Mouse (Mus musculus) neutrophil, adult 5-6 weeks (primary cell): ENCODE results near the gene Cyp4b1. TPM values are rescaled to one million over a fixed set of nuclear protein-coding genes. Genes with fewer than 3 reads are reported as not detected.
"Not testable (repeated sequence)": the region's sequence is repeated elsewhere in the genome, so short reads cannot be mapped to it uniquely, and the experiment has no call there.

Experiments
- ATAC-seq: fragments of 151-379, 151-347 bp; 2 replicates; pipeline ENCODE4 v1.8.0; 2017; ENCODE audit warnings: mild to moderate bottlenecking, moderate TSS enrichment; ENCODE audit not compliant: insufficient number of reproducible peaks, poor library complexity, low FRiP score, severe bottlenecking; ENCODE audit errors: extremely low read depth
- total RNA-seq: library from RNA; stranded (forward); fragments of 200-1000 nt; gene quantifications from 2 replicates; pipeline ENCODE4 v1.2.3, GENCODE M21; 2017

Gene Cyp4b1
- total RNA-seq = not detected in 2 replicates

DNA sequence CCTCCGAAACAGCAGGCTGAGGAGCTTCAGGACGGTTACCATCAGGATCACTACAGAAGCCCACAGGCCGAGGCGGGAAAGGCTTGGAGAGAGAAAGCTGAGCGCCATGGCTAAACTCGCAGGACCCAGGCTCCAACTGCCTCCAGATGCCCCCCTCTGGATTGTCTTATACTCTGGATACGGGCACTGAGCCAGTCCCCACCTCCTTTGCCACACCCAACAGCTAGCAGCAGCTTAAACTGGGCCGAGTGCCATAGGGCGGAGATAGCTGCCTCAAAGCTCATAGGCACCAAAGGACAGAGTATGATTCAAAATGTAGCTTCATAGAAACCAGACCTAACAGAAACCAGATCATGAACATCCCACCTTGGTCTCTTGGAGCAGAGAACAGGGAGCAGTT, at the start of gene Cyp4b1:
TSS of gene Cyp4b1 (minus strand) at position 144 of the 400 bp plus-strand sequence.
- no peak for ATAC-seq

DNA sequence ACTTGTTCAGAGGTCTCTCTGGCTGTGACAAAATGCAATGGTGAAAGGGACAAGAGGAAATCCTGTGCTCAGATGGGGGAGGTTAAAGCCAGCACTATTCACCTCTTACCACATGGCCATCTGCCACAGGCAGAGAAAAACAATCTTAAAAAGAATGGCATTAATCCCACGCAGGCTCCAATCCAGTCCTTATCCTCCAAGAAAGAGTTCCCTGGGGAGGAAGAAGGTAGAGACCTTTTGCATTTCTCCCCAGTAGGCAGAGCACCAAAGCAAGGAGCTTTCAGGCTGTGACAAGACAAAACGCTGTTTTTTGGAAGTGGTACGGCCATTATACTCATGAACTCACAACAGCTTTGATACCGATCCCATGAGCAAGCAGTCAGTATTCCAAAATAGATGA, 38.8 kb upstream of the Cyp4b1 start:
- no peak for ATAC-seq

DNA sequence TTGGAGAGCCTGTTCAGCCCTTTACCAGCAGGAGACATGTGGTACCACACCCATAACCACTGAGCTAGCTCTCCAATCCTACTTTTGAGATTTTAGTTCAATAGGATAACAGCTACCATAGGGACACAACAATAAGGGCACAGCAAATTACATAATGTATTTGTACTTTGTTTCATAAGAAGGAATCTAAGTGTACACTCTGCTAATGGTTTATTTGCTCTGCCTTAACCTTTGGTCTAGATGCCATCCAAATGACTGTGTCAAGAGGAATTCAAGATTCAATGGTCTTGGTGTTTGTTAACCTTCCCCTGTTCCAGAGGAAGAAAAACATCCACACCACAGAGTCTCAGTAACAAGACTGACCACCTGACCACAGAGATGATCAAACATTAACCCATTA, 11.7 kb upstream of the Cyp4b1 start:
- no peak for ATAC-seq

DNA sequence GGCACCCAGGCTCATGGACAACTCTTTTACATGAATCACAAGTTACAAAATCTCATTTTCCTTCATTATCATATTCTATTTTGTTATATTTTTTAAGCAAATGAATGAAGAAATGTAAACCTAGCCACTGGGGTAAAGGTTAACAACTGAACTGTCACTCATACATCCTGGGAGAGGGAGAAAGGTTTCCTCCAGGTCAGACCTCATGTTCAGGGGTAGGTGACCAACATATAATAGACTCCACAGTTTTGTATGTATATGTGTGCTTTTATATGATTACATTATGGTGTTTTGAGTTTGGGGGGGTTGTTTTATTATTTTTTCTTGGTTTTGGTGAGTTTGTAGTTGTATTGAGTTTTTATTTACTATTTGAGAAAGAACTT, 10.3 kb upstream of the Cyp4b1 start:
- ATAC-seq = no peak

DNA sequence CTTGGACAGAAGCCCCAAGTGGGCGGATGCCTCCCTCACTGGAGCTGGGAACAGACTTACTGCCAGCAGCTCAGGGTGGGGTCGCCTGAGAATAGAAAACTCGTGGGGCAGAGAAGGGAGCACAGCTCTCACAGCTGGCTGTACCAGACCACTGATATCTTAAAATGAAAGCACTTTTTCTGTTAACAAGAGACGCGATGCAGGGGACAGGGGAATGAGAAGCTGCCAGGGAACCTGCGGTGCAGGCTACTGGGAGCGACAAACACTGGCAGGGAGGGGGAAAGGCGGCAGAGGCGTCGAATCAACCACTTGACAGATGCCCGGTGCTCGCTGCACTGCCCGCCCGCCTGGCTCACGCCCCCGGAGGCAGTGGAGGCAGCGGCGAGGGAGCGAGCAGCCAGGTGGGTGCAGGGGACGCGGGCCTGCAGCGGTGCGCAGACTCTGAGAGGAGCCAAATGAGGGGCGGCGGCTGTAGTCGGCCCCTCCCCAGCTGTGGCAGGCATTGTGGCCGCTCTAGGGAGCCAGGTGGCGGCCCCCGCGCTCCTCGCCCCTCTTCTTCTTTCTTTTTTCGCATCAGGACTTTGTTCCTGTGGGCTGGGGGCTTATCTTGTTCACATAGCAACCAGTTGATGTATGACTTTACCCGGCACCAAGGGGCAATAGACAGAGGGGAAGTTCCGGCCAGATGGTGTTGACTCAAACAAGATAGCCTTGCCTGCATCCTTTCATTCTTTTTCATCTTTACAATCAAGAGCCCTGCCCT, 9.8 kb upstream of the Cyp4b1 start:
- peak; percentile 33; the same call in 1 of the 2 replicates for ATAC-seq

DNA sequence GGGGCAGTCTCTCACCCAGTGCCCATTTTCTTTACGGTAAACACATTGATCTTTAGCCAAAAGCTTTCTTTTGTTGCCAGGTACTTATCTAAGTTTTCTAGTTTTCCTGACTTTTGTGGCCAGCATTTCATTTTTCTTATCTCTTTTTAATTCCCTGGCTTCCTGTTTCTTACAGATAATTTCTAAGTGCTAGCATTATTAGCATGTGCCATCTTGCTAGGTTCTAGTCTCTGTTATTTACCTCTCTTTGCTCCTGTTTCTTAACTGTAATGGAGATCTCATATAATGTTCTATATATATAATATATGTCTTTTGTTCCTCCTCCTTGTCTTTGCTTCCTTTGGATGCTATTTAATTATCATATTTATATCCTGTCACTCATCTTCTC, 9.0 kb upstream of the Cyp4b1 start:
- not testable (repeated sequence) for ATAC-seq

DNA sequence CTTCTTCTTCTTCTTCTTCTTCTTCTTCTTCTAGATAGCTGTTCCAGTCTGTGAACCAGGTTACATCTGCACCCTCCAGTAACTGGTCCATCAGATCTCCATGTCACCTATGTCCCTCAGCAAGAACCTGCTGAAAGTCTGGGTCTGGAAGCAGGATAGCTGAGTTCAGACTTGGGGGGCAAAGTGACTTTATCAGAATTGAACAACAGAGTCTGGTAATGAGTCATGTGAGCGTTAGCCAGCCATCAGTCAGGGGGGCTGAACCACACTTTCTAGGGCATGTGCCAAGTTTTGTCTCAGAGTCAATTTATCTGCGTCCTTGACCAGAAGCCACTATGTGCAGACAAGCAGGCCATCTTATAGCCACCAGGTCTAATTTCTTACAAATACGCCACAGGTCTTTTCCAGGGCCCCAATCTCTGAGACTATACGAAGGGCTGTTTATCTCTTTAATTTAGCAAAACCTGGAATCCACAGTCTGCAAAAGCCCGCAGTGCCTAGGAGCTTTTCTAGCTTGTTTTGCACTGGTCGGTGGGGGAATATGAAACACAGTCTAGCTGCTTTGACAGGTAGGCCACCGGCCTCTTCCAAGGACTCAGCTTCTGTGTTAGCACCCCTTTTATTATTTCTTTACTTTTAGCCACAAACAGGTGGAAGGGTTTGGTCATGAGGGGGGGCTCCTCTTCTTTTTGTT, 8.5 kb upstream of the Cyp4b1 start:
- ATAC-seq = not testable (repeated sequence)

DNA sequence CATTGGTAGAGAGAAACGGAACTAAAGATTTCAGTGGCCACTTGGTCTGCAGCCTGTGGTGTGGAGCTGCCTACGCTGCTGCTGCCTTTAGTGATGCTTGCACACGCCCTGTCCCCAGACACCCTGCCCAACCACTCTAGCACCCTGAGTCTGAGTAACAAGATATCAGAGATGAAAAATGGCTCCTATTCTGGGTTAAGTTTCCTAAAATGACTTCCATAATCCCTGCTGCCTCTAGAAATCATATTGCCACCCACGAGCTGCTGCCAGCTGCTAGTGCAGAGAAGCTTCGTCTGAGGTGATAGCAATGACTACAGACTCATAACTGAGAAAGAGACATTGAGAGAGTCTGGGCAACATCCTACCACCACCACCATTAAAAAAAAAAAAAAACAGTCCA, 3.3 kb upstream of the Cyp4b1 start:
- no peak for ATAC-seq

DNA sequence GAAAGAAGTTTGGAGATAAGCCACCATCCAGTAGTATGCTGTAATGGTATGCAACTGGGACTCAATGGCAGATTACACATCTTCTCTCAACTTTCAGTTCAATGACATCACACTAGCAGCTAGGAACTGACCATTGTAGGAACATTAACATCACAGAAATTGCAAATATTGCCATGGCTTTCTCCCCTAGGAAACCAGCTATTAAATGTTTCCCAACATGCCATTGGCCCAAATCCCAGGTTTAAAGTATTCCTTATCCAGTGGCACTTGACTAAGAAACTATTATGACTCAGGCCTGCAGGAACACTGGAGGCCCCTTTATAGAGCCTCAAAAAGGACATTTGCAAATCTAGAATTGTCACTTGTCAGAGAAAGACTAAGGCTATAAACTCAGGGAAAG, 1.8 kb upstream of the Cyp4b1 start:
- ATAC-seq = no peak

DNA sequence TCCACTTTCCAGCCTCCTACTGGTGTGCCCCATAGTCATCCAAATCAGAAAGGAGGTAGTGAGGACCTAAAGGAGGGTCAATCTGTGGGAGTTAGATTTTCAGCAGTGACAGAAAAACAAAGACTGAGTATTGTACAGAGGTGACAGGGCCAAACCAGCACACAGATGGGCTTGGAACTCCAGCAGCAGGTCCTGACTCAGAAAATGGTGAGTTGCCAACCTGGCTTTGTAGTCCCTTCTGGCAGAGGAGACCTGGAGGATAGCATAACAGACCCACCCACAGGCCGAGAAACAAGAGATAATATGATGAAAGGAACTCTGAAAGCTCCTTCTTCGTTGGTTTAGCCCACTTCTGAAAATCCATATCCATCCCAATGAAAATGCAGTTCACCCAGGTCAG, 1.2 kb upstream of the Cyp4b1 start:
- no peak for ATAC-seq

DNA sequence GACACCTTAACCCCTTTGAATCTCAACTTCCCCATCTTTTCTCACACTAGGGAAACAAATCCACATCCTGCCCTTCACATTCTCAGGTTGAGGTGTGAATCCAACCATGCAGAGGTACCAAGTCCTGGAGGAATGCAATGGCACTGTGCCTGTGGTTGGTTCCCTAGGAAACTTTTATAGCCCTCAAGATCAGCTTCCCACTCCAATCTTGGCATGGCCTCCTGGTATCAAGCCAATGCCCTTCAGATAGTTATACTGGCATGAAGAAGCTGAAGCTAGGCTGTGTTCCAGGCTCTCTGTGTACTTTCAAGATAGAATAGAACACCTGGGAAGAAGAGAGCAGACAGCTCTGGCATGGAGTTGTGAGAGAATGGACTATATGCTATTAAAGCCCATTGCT, 2.2 kb downstream of the Cyp4b1 start:
- no peak for ATAC-seq

DNA sequence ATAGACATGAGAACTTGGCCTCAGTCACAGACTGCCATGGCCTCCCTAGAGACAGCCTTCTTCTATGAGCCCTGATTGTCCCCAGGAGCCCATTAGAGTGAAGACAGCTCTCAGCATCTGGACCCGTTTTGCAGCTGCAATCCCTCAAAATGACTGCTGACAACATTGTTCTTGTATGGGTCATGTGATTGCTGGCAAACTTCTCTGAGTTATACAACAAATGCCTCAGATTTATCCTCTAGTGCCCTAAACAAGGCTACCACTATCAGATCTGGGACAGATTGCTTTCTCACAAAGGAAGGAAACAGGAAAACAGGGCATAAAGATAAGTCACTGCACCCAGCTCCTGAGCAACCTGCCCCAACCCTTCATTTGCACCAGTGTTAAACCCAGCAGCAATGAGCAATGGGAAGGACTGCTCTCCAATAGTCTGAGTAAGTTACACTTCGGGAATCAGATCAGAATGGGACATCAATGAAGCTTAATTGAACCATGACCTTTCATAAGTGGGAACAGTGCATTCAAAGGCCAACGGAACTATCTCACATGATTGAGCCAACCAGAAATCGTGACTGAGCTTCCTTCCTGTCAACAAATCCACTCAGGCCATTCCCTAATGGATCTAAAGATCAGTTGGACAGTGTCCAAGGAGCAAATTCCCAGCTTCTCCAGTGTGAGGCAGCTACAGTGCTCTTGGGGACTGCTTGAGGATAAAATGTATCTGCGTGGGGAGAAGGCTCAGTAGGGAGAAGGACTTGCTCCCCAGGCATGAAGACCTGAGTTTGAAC, 4.4 kb downstream of the Cyp4b1 start:
- ATAC-seq = no peak

DNA sequence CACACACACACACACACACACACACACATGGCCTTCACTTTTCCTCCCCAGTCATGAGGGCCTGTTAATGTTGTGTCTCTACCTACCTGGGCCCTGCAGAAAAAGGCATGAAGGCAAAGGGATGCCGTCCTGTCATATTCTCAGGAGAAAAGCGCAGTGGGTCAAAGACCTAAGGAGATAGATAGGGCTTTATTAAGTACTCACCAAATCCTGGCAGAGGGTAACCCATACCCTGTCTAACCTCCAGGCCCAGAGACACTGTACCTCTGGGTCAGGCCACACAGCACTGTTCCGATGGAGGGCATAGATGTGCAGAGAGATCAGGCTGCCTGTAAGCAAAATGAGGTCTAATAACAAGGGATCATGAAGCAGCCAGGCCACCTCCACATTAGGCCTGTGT, 22.0 kb downstream of the Cyp4b1 start:
- ATAC-seq = not testable (repeated sequence)

DNA sequence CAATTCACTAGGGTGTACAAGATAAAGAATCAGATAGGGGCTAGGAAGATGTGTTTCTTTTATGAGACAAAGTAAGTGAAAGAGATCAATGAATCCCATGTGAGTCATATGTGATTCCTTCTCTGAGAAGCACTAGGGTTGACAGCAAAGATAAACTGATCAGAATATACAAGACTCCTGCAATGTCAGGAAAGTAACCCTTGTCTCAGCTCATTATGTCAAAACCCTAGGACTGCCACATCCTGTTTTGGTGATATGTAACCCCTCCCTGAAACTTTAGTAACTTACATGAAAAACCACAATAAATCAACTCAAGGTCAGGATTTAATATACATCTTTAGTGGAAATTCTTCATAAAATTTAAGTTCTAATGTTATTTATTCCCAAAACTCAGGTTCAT, 33.5 kb downstream of the Cyp4b1 start:
- ATAC-seq = no peak

DNA sequence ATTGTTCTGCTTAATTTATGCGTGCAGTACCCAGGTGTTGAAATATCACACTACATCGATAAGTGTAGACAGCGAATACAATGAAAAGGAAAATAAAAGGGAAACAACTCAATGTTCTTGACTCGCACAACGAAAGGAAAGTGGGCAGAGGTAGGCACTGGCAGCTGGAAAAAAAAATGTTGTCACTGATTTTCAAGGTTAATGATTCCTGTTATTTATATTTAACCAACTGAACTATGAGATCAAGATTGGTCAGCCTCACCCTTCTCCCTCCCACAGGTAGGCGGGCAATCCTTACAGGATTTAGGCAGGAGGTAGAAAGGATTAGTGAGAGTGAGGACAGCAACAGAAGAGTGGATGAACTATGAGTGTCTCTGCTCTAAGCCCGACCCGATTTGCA, 46.9 kb downstream of the Cyp4b1 start, which contains the start of gene Cyp4a32:
TSS of gene Cyp4a32 (plus strand) at position 359 of the 400 bp plus-strand sequence.
- not testable (repeated sequence) for ATAC-seq

DNA sequence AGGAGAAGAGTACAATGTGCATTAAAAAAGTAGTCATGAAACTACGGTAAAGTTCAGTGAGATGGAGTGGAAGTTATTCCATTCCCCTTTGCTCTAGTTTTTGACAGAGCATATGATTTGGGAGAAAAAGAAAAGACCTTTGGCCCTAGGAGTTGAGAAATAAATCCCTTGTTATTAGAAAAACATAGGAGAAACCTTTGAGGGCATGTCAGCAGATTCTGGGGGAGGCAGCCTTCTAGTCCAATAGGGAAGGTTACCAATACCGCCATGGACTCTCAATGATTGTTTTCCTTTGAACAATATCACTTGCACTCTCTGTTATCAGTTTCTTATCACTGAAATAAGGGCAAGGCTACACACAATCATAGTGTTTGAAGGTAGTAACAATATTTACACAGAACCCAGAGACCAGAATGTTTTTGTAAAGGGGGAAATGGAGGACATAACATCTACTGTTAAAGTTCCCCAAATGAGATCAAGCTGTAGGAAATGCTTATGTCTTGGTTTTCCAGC, 50.6 kb downstream of the Cyp4b1 start:
- ATAC-seq = no peak

DNA sequence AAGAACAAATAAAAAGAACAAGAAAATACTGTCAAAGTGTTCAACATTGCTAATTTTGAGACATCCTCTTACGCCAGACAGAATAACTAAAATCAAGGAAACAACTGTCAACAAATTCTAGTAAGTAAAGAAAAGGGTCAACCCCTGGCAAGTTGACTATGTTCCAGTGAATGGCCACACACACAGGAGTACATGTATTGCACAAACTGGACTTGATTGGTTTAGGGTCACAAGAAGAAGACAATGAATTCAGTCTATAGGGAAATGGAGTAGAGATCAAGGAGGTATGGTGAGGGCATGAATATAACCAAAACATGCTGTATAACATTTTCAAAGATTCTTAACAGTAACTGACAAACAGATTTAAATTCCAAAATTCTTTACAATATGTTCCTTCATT, 51.2 kb downstream of the Cyp4b1 start:
- ATAC-seq = no peak

DNA sequence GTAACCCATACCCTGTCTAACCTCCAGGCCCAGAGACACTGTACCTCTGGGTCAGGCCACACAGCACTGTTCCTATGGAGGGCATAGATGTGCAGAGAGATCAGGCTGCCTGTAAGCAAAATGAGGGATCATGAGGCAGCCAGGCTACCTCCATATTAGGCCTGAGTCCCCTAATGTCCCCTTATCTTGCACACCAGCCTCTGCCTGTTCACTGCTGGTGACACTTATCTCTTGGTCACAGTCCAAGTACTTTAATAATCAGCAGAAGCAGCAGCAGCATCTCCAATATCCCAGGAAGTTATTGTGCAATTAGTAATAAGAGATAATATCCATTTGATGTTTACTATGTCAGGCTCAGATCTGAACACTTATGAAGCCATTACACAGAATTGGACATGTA, 64.5 kb downstream of the Cyp4b1 start:
- ATAC-seq = no peak

DNA sequence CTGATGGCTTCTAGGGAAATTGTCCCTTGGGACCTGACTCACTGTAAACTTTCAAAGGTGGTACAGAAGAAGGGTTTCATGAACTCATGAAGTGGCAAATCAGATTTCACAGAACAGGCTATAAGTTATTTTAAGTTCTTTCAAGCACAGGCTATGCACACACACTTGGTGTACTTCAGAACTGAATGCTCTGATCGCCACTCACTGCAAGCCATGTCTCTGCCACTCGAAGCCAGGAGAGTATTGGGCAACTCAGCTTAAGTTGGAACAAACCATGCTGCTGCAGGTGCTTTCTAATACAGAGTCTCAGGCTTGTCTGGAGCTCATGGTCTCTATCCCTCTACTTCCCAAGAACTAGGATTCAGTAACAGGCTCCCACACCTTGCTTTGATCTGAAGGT, 71.7 kb downstream of the Cyp4b1 start:
- ATAC-seq = no peak

DNA sequence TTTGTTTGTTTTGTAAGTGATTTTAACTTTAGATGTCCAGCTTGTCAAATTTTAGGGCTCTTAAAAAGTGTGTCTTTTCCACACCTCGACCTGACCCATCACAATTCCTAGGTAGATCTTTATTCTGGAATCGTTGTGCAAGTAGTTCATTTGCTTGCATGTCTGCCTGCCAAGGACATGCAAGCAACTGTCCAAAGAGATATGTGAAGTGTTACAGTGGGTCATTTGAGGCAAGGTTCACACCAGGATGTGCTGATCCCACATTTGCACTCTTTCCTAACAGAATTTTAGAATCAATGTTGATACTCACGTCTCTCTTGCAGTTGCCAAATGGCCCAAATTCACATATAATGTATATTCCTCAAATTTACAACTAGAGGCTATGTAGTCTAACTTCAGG, 72.3 kb downstream of the Cyp4b1 start:
- ATAC-seq = no peak
